Mouse (Mus musculus) liver, embryonic 15.5 days (tissue): ENCODE data around the gene Stmn3. TPM values are rescaled to one million over a fixed set of nuclear protein-coding genes. Genes with fewer than 3 reads are reported as not detected.
A peak's percentile ranks its signal among the peaks of the same experiment; 100 is the strongest.
"Not testable (repeated sequence)": the region's sequence is repeated elsewhere in the genome, so short reads cannot be mapped to it uniquely, and the experiment has no call there.

Experiments used
- ATAC-seq: fragments of 200-750 bp; cut with Nextera tagmentation; 2 replicates; pipeline ENCODE4 v1.8.0; 2017; ENCODE audit warnings: moderate number of reproducible peaks, mild to moderate bottlenecking, moderate library complexity; ENCODE audit not compliant: insufficient read depth
- H3K27ac ChIP-seq: fragments of 300-500 bp; sonication (generic); replicated peaks from 2 replicates; pipeline ENCODE4 v1.5.1; 2015; ENCODE audit warnings: mild to moderate bottlenecking, inconsistent platforms
- H3K27me3 ChIP-seq: fragments of 300-500 bp; sonication (generic); 2 replicates; pipeline ENCODE4 v1.6.1; 2015; ENCODE audit warnings: mild to moderate bottlenecking, inconsistent platforms
- H3K36me3 ChIP-seq: fragments of 300-500 bp; sonication (generic); replicated peaks from 2 replicates; pipeline ENCODE4 v1.6.1; 2015; ENCODE audit warnings: moderate library complexity, mild to moderate bottlenecking, inconsistent platforms
- H3K4me1 ChIP-seq: fragments of 300-500 bp; sonication (generic); replicated peaks from 2 replicates; pipeline ENCODE4 v1.6.1; 2015; ENCODE audit warnings: inconsistent platforms
- H3K4me2 ChIP-seq: fragments of 300-500 bp; sonication (generic); 2 replicates; pipeline ENCODE4 v1.6.1; 2015; ENCODE audit warnings: moderate library complexity, mild to moderate bottlenecking, inconsistent platforms
- H3K4me3 ChIP-seq: fragments of 300-500 bp; sonication (generic); replicated peaks from 2 replicates; pipeline ENCODE4 v1.5.1; 2015; ENCODE audit warnings: mild to moderate bottlenecking, inconsistent platforms
- H3K9ac ChIP-seq: fragments of 300-500 bp; sonication (generic); 2 replicates; pipeline ENCODE4 v1.6.1; 2015; ENCODE audit warnings: moderate library complexity, mild to moderate bottlenecking, inconsistent platforms
- H3K9me3 ChIP-seq: fragments of 300-500 bp; sonication (generic); replicated peaks from 2 replicates; pipeline ENCODE4 v1.6.1; 2016; ENCODE audit warnings: inconsistent platforms
- WGBS: fragments of 180-500 bp; shearing (Covaris S2); methylation state at CpG from one replicate; pipeline ENCODE4 v1.1.7; 2015; ENCODE audit warnings: mixed read lengths; ENCODE audit not compliant: insufficient replicate concordance; 5-methylcytosine and 5-hydroxymethylcytosine counted together
- polyA plus RNA-seq: library from polyadenylated mRNA; unstranded; fragments of >200 nt; fragmentation: Nextera tagmentation; extraction: Ambion mirVana; gene quantifications from 2 replicates; pipeline ENCODE4 v1.2.1, GENCODE M21; 2015

Stmn3 gene
- polyA plus RNA-seq, 1 experiment from 2014 or later, result 0.39 TPM

- Histone ChIP-seq H3K4me3 (0 out of 2 replicates have a peak overlapping the region, but pooled peaks have one; percentile 4), H3K27me3 (peaks cover 89% of the 10 kb centered on the region), H3K4me2 (no peak overlapping the region; the same call in none of the 2 replicates), H3K4me1 (0 out of 2 replicates have a peak, but pooled peaks cover 5% of the 10 kb centered on the region), H3K27ac (no peak overlapping the region), H3K9me3 (no peaks in the 10 kb centered on the region), H3K36me3 (no peaks in the 10 kb centered on the region), H3K9ac (no peak overlapping the region)
- WGBS, result 5% methylated on average over 35 of the region's 35 CpGs
- ATAC-seq, result no peak
Measured at GRCm38 (mm10) chr2:181313344-181314079, 788 bp downstream of the Stmn3 start.

DNA sequence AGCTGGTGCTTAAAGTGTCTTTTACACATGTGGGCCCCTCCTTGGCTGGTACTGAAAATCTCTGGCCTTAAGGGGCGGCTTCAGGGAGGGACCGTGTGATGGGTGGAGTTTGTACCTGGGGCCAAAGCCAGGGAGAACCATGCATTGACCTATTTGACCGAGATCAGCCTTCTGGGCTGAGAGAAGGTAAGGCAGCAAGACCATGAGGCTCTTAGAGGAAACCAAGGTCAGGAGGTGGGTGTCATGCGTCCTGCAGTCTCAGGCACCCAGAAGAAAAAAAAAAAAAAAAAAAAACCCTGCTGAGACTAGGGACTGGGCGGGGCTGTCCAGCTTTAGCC is 1.3 kb downstream of the Stmn3 start:
- no peak overlapping the region for H3K4me3 ChIP-seq
- ATAC-seq, result no peak
- no peak overlapping the region for H3K27ac ChIP-seq
- 14% methylated on average over 5 of the region's 5 CpGs for WGBS
- no peaks in the 10 kb centered on the region for H3K9me3 ChIP-seq
- H3K4me2 ChIP-seq, result no peak overlapping the region
- 0 out of 2 replicates have a peak, but pooled peaks cover 5% of the 10 kb centered on the region for H3K4me1 ChIP-seq
- H3K36me3 ChIP-seq, result no peaks in the 10 kb centered on the region
- H3K27me3 ChIP-seq, result peaks cover 89% of the 10 kb centered on the region
- H3K9ac ChIP-seq, result no peak overlapping the region

- H3K4me3 ChIP-seq, result no peak overlapping the region
- no peaks in the 10 kb centered on the region for H3K9me3 ChIP-seq
- no peak for ATAC-seq
- 0 out of 2 replicates have a peak, but pooled peaks cover 5% of the 10 kb centered on the region for H3K4me1 ChIP-seq
- no peak overlapping the region for H3K9ac ChIP-seq
- H3K4me2 ChIP-seq, result no peak overlapping the region
- H3K27me3 ChIP-seq, result peaks cover 92% of the 10 kb centered on the region
- H3K27ac ChIP-seq, result no peak overlapping the region
- no peaks in the 10 kb centered on the region for H3K36me3 ChIP-seq
- 56% methylated on average over 3 of the region's 3 CpGs for WGBS
Measured at GRCm38 (mm10) chr2:181312435-181312834, 1.9 kb downstream of the Stmn3 start.

- H3K27ac ChIP-seq, result no peak overlapping the region
- ATAC-seq, result no peak
- H3K4me2 ChIP-seq, result no peak overlapping the region
- H3K36me3 ChIP-seq, result no peaks in the 10 kb centered on the region
- peaks cover 65% of the 10 kb centered on the region for H3K27me3 ChIP-seq
- H3K4me1 ChIP-seq, result no peaks in the 10 kb centered on the region
- H3K4me3 ChIP-seq, result no peak overlapping the region
- H3K9me3 ChIP-seq, result no peaks in the 10 kb centered on the region
- 15% methylated on average over 30 of the region's 30 CpGs for WGBS
- H3K9ac ChIP-seq, result no peak overlapping the region
Measured at GRCm38 (mm10) chr2:181307144-181307804, 7.0 kb downstream of the Stmn3 start.

- H3K9ac ChIP-seq, result no peak overlapping the region
- peaks cover 21% of the 10 kb centered on the region for H3K36me3 ChIP-seq
- H3K27ac ChIP-seq, result no peak overlapping the region
- H3K4me1 ChIP-seq, result no peaks in the 10 kb centered on the region
- no peak overlapping the region for H3K4me3 ChIP-seq
- H3K9me3 ChIP-seq, result no peaks in the 10 kb centered on the region
- 40% methylated on average over 1 of the region's 1 CpGs for WGBS
- no peak overlapping the region for H3K4me2 ChIP-seq
- peaks cover 47% of the 10 kb centered on the region for H3K27me3 ChIP-seq
- no peak for ATAC-seq
Measured at GRCm38 (mm10) chr2:181304944-181305343, 9.4 kb downstream of the Stmn3 start.

DNA sequence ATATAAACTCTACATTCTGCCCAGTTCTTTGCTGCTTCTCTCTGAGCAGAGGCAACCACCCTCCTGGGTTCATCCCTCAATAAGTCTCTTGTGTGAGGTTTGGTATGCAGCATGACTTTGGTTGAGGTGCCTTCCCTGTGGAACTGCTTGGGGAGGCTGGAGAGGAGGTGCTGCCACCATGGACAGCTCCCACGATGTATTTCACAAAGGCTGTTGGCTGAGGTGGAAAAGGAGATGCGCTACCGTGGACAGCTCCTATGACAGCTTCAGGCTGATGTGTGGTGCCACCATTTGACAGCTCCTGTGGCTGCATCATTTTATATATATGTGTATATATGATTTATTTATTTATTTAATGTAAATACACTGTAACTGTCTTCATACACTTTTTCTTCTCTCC is 12.3 kb downstream of the Stmn3 start:
- no peaks in the 10 kb centered on the region for H3K9me3 ChIP-seq
- peaks cover 28% of the 10 kb centered on the region for H3K36me3 ChIP-seq
- no peak overlapping the region for H3K9ac ChIP-seq
- H3K27me3 ChIP-seq, result peaks cover 21% of the 10 kb centered on the region
- no peaks in the 10 kb centered on the region for H3K4me1 ChIP-seq
- 26% methylated on average over 3 of the region's 3 CpGs for WGBS
- H3K27ac ChIP-seq, result no peak overlapping the region
- ATAC-seq, result no peak
- no peak overlapping the region for H3K4me2 ChIP-seq
- no peak overlapping the region for H3K4me3 ChIP-seq

DNA sequence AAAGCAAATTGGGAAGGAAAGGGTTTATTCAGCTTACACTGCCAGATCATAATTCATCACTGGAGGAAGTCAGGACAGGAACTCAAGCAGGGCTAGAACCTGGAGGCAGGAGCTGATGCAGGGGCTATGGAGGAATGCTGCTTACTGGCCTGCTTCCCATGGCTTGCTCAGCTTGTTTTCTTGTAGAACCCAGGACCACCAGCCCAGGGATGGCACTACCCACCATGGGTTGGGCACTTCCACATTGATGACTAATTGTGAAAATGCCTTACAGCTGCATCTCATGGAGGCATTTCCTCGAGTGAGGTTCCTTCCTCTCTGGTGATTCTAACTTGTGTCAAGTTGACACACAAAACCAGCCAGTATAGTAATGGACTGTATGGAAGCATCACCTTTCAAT is 23.4 kb downstream of the Stmn3 start:
- H3K4me3 ChIP-seq, result no peak overlapping the region
- no peaks in the 10 kb centered on the region for H3K27me3 ChIP-seq
- H3K36me3 ChIP-seq, result peaks cover 4% of the 10 kb centered on the region; the same call in 1 of the 2 replicates
- H3K9ac ChIP-seq, result no peak overlapping the region
- no peaks in the 10 kb centered on the region for H3K9me3 ChIP-seq
- H3K4me2 ChIP-seq, result no peak overlapping the region
- H3K27ac ChIP-seq, result no peak overlapping the region
- WGBS, result 20% methylated on average over 1 of the region's 1 CpGs
- ATAC-seq, result no peak
- peaks cover 34% of the 10 kb centered on the region for H3K4me1 ChIP-seq

DNA sequence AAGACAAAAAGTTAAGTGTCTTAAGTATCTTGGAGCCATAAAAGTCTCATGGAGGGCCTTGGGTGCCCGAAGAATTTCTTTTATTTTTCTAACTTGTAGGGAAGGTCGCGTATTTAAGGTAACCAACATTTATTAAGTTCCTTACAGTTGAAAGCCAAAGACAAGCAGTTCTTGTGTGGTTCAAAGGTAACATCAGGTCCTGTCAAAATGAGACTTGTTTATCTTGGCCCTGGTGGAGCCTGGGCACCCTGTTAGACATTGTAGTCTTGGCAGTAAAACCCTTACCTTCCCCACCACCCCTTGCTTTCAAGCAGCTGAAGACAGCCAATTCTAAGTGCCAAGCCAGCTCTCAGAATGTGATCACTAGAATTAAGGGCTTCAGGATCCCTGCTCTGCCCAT is 25.6 kb downstream of the Stmn3 start:
- 74% methylated on average over 3 of the region's 3 CpGs for WGBS
- Histone ChIP-seq H3K9me3 (no peaks in the 10 kb centered on the region), H3K4me1 (peaks cover 40% of the 10 kb centered on the region), H3K4me2 (peak overlapping the region; percentile 78), H3K27ac (peak overlapping the region; percentile 82), H3K27me3 (no peaks in the 10 kb centered on the region), H3K36me3 (peaks cover 22% of the 10 kb centered on the region), H3K9ac (peak overlapping the region; percentile 64), H3K4me3 (peak overlapping the region; percentile 87)
- no peak for ATAC-seq

DNA sequence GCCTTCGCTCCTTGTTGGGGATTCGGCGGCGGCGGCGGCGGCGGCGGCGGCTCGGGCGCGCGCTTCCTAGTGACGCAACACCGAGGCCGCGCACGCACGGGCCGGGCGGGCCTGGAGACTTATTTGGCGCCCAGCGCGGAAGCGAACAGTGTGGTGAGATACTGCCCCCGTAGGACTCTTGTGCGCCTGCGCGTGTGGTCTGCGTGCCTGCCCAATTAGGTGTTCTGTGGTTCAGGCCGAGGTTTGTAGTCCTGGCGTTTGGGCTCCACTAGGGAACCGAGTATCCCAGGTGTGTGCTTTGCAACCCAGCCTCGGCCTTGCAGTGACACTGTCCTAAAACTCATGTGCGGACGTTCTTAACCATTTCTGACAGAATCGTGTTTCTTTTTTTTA is 26.3 kb downstream of the Stmn3 start, which contains the start of gene Gmeb2:
TSS of gene Gmeb2 (minus strand) at position 78 of the 393 bp plus-strand sequence.
- 1% methylated on average over 38 of the region's 38 CpGs for WGBS
- H3K9ac ChIP-seq, result peak within 1 kb of the TSS; percentile 93
- ATAC-seq, result peak; percentile 95
- peaks cover 46% of the 10 kb centered on the region for H3K4me1 ChIP-seq
- peaks cover 28% of the 10 kb centered on the region for H3K36me3 ChIP-seq
- H3K9me3 ChIP-seq, H3K27me3 ChIP-seq: not testable (repeated sequence)
- peak within 1 kb of the TSS; percentile 78 for H3K4me2 ChIP-seq
- peak within 1 kb of the TSS; percentile 87 for H3K4me3 ChIP-seq
- H3K27ac ChIP-seq, result peak within 1 kb of the TSS; percentile 95

- H3K9me3 ChIP-seq, result no peaks in the 10 kb centered on the region
- peak; percentile 84 for ATAC-seq
- WGBS, result 2% methylated on average over 63 of the region's 71 CpGs
- peaks cover 31% of the 10 kb centered on the region for H3K36me3 ChIP-seq
- H3K4me2 ChIP-seq, result peak overlapping the region; percentile 68
- peak overlapping the region; percentile 93 for H3K9ac ChIP-seq
- peak overlapping the region; percentile 95 for H3K27ac ChIP-seq
- H3K27me3 ChIP-seq, result no peaks in the 10 kb centered on the region
- peaks cover 50% of the 10 kb centered on the region for H3K4me1 ChIP-seq
- peak overlapping the region; percentile 87 for H3K4me3 ChIP-seq
Measured at GRCm38 (mm10) chr2:181287338-181287957, 26.9 kb downstream of the Stmn3 start.
